Mouse (Mus musculus) erythroblast, adult 5-6 weeks (primary cell): Measurements from ENCODE around the gene Atp6v1b1. TPM values are rescaled to one million over a fixed set of nuclear protein-coding genes. Genes with fewer than 3 reads are reported as not detected.

Experiments
- ATAC-seq: replicated peaks from 2 replicates; pipeline ENCODE4 v1.8.0; 2016; ENCODE audit warnings: moderate number of reproducible peaks, mild to moderate bottlenecking, moderate TSS enrichment, inconsistent platforms; ENCODE audit not compliant: poor library complexity, low FRiP score, severe bottlenecking
- total RNA-seq, 2 experiments: library from RNA; stranded (forward) in 1 of 2; stranded (reverse) in 1 of 2; fragments of 150-400 nt in 1 of 2; fragments of 200-764, 138-1000 nt in 1 of 2; gene quantifications; 2 replicates each; pipeline versions ENCODE4 v1.2.3 to v1.2.4; 2015 to 2017; ENCODE audit warnings: low replicate concordance in 2 of 2

The Atp6v1b1 gene
- total RNA-seq, 2 experiments from 2014 or later: not detected

DNA sequence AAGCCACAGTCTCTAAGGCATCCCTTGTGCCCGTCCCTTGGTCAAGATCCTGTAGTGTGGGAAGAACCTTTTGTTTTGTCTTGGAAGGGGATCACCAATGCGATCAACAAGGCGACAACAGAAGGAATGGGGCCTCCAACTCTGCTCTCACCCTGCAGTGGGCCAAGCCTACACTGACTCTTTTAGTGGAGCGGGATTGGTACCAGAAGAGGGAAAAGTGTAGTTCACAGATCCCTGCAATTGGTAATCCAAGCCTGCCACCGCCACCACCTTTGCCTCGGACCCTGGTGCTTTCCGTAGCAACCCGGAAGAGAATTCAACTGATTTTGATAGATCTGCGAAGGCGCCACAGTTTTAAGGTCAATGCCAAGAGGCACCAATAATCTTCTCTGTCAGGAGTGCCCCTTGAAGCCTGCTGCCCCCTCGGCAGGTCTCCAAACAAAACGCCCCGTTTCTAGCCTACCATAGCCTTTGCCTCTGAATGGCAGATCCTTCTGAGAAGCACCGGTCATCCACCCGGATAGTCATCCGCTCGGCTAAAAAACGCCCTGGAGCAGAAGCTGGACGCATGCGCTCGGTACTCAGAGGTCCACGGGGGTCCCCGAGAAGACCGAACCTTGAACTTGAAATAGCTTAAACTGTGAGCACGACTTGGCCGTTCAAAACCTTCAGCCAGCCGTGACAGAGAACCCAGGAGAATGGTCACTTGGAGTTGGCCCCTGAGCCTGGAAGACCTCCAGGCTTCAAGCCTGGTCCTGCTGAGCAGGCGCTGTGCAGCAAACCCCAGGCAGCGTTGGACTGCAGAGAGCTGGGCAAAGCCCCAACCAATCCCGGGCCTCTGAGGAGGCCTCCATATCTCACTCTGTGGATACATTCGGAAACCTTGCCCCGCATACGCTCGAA, 28.3 kb upstream of the Atp6v1b1 start:
- no peak for ATAC-seq

- ATAC-seq: no peak
These were observed 27.2 kb upstream of the Atp6v1b1 start for GRCm38 (mm10) chr6:83715461-83716196.

DNA sequence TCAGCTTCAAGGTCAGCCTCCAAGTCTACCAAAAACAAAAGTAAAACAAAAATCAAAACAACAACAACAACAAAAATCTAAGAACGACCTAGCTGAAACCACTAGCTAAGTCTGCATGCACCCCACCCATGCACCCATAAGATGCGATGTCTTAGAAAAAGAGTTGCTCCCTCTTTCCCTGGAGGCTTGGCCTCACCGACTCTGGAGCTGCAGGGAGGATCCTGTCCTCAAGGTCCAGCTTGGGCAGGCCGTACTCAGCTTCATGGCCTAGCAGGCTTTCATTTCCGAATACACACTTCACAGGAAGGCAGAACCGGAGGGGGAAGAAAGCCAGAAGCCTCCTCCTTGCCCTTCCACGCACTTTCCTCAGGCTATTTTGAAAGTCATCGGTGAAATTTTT, 25.8 kb upstream of the Atp6v1b1 start:
- no peak for ATAC-seq

- ATAC-seq: no peak
These were observed 20.3 kb upstream of the Atp6v1b1 start for GRCm38 (mm10) chr6:83722526-83722925.

GRCm38 (mm10) chr6:83727178-83727577, 15.6 kb upstream of the Atp6v1b1 start:
- ATAC-seq: no peak

DNA sequence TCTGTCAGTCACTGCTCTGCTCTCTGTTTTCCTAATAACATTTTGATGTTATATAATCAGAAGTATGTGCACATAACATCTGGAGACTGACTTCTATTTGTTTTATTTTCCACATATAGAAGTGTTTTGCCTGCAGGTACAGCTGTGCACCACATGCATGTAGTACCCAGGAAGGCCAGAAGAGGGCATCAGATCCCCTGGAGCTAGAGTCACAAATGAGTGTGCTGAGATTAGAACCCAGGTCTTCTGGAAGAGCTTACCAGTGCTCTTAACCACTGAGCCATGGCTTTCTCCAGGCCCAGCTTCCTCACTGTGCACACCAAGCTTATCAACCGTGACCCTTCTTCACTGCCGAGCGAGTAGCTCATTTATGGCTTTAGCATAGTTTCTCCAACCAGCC, 14.3 kb upstream of the Atp6v1b1 start:
- ATAC-seq: peak; percentile 64; the same call in 1 of the 2 replicates

- no peak for ATAC-seq
These were observed 13.3 kb upstream of the Atp6v1b1 start for GRCm38 (mm10) chr6:83729350-83729970.

GRCm38 (mm10) chr6:83731128-83731527, 11.7 kb upstream of the Atp6v1b1 start:
- 0 out of 2 replicates have a peak, but pooled peaks have one; percentile 57 for ATAC-seq

DNA sequence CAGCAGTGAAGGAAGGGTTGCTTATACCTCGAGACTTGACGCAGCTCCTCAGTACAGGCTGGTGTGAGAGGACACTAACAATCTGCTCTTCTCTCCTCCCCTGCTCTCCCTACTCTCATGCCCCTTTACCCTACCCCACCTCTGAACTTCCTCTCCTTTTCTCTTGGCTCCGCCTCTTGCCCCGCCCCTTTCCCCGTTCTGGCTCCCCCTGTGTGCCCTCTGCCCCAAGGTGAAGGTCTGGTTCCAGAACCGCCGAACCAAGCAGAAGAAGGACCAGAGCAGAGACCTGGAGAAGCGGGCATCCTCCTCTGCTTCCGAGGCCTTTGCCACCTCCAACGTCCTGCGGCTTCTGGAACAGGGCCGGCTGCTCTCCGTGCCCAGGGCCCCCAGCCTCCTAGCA, 5.5 kb upstream of the Atp6v1b1 start:
- ATAC-seq: no peak

GRCm38 (mm10) chr6:83738596-83738995, 4.2 kb upstream of the Atp6v1b1 start:
- ATAC-seq: no peak

DNA sequence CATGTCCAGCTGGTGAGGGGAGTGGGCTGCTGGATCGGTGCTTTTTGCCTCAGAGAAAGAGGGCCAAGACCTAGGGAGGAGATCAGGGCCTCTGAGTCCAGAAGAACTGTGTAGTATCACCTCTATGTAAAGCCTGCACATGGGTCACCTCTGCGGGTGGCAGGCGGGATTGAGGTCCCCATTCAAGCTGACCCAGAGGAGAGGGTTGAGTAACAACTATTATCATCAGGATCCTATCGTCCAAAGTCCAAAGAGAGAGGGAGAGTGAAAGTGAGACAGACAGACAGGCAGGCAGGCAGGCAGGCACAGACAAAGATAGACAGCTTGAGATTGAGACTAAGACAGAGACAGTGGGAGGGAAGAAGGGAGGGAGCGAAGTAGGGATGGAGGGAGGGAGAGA, 422 bp downstream of the Atp6v1b1 start:
- no peak for ATAC-seq

- no peak for ATAC-seq
These were observed 1.3 kb downstream of the Atp6v1b1 start for GRCm38 (mm10) chr6:83744126-83744525.

- no peak for ATAC-seq
These were observed 1.8 kb downstream of the Atp6v1b1 start for GRCm38 (mm10) chr6:83744557-83744956.

DNA sequence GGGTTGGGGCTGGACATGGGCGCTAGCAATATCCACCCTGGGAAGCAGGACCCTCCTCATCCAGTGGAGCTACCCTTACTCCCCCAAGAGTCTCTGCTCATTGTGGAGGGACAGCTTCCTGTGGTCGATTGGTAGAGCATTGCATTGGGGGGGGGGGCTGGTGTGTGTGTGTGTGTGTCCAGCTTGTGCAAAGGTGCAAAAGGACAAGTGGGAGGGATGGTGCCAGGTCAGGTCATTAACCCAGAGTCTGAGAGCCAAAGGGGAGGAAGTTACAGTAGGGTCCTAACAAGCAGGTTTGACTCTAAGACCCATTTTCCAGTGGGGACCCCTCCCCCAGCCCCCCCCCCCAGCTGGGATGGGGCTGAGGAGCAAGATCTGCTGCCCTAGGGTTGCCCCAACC, 2.7 kb downstream of the Atp6v1b1 start:
- no peak for ATAC-seq

GRCm38 (mm10) chr6:83749286-83749685, 6.5 kb downstream of the Atp6v1b1 start:
- ATAC-seq: no peak

GRCm38 (mm10) chr6:83750171-83750684, 7.4 kb downstream of the Atp6v1b1 start:
- peak; percentile 64 for ATAC-seq

- no peak for ATAC-seq
These were observed 13.3 kb downstream of the Atp6v1b1 start for GRCm38 (mm10) chr6:83756051-83756450.

DNA sequence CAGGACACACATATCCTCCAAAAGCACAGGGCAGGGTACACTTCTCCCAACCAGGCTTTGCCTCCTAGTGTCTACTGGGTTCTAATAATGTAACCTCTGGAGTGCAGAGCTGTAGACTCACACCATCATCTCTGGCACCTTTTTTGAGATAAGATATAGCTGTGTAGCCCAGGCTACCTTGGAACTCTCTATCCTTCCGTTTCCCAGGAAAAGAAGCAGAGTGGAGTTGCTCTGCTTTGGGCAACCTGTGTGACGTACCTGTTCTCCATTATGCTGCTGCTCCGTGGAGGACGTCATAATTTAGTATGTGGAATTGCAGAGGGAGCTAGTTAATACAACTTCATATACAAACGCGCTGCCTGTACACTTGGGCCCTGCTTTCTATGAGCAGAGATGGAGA, 19.6 kb downstream of the Atp6v1b1 start, which contains the start of gene Ankrd53:
Gene Ankrd53, plus strand, starts transcription at position 301 of the 400 bp plus-strand sequence.
- ATAC-seq: no peak

DNA sequence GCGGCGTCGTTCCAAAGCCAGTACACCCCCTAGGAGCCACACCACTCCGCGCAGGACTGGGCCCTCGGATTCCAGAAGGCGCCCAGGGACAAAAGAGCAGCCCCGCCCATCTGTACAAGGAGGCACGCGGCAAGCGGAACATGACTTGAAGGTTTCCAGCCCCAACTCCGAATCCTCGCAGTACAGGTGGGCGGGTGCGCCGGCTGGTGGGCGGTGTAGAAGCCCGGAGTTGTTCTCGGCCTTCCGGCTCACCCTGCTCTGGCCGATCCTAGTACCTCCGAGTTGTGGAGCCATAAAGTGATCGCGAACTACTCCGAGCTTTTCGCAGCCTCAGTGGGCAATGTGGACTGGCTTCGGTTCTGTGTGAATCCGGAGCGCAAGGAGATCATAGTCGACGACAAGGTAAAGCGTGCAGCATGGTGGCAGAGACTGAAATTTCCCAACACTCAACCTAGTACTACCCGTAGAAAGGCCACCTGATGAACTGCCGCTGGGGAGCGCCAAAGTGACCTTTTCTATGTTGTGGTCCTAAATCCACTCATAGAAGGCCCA, 20.2 kb downstream of the Atp6v1b1 start:
- no peak for ATAC-seq

- ATAC-seq: no peak
These were observed 24.2 kb downstream of the Atp6v1b1 start for GRCm38 (mm10) chr6:83766982-83767381.
